Mouse (Mus musculus): ENCODE measurements around the gene Fam50a. TPM values are rescaled to one million over a fixed set of nuclear protein-coding genes. Genes with fewer than 3 reads are reported as not detected.

Gene Fam50a
- polyA plus RNA-seq (2014; fragmentation: Illumina TruSeq; extraction: RNeasy Lipid Tissue Mini Kit (QIAGEN cat#74804); ENCODE audit: low read depth, low replicate concordance): 12.3 TPM

DNA sequence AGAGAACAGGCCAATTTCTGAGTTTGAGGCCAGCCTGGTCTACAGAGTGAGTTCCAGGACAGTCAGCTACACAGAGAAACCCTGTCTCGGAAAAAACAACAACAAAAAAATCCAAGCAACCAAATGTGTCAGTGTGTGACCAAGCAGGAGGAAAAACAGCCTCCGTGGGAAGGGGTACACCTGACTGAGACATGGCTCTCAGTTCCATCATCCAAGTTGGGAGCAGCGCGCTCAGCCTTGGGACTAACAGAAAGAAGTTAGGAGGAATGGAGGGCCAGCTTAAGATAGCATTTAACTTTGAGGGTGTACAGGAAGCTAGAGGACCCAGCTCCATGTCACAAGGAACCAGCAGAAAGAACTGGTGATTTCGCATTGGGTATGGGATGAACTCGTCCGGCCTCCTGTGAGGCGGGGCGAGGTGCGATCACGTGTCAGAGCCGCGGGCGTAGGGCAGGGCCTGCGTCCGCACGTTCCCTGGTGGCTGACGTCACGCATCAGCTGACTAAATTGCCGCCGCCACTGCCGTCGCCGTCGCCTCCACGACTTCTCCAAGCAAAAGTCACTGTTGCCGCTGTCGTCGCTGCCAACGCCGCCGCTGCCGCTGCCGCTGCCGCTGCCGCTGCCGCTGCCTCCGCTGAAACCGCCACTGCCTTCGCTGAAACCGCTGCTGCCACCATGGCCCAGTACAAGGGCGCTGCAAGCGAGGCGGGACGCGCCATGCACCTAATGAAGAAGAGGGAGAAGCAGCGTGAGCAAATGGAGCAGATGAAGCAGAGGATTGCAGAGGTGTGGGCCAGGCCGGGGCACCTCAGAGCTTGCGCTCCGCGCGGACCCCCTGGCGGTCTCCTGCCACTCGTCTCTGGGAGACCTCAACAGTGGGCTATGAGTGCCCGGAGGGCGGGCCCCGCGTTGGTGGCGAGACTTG lies at the start of gene Fam50a:
Gene Fam50a, plus strand, starts transcription at position 494 of the 925 bp plus-strand sequence.

DNA sequence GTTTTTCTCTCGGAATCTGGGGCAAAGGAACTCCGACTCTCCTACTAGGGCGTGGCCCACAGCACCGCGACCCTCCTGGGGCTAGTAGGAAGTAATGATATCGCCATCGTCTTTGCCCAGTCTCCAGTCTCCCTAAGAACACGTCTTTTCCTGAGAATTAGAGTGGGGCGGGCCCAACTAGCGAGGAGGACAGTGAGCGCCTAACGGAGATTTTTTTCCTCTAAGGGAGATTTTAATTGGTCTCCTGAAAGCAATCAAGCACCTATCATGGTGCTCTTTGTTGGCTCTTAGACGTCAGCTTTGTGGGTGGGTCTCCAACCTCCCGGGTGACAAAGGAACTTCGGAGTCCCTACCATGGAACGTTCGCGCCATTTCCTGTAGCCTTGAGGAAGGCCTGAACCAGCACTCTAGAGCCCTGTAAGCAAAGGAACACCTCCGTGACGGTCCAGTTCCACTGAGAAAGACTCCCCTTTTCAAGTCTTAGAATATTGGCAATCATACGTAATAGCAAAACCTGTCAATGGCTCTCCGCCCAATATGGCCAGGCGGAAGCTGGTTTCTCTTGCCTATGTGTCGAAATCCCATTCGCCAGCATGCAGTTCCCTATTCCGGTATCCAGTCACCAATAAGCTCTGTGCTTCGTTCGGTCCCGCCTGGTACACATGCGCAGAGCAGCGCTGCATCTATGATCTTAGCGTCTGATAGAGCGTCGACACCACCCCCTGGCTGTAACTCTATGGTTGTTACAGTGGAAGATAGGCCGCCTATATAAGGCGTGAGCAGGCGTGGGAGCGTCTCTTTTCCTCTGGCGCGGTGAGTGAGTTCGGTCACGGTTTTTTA lies 42.6 kb upstream of the Fam50a start, which contains the start of gene Rpl10:
Gene Rpl10, plus strand, starts transcription at position 751 of the 840 bp plus-strand sequence.

DNA sequence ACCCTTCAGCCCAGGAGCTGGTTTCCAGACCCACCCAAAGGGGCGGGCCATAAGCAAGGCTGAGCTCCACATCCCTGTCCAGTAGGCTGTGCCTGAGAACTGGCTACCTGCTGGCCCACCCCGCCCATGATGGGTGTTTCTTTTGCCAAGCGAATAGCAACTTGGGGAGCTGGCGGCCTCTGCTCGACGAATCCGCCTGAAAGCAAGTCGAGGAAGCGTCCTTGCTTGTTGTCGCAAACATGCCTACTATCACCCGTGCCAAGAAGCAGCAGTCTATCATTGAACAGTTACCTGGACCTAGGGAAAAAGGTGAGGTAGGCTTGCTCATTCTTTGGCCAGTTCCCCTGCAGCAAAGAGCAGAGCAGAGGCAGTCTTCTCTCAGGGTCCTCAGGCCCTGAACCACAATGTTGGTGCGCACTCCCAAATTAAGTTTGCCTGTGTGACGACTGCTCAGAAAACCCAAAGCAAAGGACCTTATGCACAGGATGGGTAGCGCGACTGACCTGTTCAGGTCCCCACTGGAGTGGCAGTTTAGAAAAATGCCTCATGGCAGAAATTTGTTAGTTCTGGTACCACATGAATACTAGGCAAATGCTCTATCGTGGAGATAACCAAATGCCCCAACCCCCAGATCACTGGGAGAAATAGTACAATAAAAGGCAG lies 31.0 kb upstream of the Fam50a start, which contains the start of the genes Taz and Dnase1l1:
Gene Taz, plus strand, starts transcription at position 181 of the 663 bp plus-strand sequence.
Gene Dnase1l1, minus strand, starts transcription at position 606 of the 663 bp plus-strand sequence.

DNA sequence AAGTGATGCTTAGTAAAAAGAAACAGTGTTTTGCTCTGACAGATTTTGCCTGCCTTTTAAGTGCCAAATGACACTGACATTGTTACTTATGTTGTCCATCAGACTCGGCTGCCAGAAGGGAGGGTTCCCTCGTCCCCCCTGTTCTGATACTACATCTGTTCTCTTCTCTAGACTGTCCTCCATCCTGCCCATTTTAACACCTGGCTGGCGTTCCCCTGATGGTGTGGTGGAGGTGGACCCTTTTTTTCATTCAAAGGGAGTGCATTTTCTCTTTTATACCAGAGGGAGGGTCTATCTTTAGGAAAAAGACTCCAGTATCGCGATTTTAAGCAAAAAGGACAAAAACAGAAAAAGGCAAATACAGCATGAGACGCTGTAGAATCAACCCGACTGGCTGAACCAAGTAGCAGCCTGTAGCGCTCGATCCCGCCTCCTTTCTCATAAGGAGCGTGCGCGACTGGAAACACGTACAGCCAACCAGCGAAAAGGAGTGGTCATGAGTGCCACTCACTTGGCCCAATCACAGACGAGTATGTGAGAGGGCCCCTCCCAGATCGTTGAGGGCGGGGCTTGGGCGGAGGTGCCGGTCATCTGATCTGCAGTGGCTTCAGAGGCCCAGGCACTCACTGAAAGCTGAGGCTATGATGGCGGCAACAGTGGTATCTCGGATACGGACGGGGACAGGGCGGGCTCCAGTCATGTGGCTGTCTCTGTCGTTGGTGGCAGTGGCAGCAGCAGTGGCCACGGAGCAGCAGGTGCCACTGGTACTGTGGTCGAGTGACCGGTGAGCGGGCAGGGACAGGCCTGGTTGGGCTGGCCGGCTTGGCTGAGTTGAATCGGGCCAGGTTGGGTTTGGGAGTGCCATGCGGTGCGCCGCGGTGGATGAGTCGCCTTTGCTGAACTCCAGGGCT lies 16.0 kb upstream of the Fam50a start, which contains the start of gene Atp6ap1:
Gene Atp6ap1, plus strand, starts transcription at position 560 of the 911 bp plus-strand sequence.

DNA sequence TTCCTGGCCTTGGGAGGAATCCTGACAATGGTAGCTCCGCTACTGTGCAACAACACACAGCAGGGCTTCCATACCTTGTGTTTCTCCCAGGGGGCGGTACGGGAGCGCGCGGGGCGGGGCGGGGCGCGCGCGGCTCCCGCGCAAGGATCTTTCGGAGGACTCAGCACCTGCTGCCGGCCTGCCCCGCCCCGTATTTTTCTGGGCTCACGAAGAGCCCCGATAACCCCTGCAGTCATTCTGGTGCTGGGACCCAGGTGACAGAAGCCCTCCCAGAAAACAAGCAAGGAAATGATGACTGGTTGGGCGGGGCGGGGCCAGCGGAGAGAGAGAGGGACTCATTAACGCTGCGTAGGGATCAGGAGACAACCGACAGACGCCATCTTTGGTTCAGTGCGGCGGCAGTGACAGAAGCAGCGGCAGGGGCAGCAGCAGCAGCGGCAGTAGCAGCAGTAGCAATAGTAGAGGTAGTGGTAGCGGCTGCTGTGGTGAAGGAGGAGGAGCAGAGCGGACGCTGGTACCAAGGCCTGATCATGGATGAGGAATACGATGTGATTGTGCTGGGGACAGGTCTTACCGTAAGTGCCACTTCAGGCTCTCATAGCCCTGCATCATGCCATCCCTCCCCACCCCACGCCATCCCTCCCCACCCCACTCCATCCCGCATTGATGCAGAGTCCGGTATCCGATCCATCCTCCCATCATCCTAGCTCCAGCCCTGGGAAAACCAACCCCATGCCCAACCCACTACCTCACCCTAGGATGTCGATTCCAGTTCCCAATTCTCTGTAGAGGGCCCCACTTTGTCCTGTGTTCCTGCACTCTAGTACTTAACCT lies 7.7 kb upstream of the Fam50a start, which contains the start of gene Gdi1:
Gene Gdi1, plus strand, starts transcription at position 132 of the 834 bp plus-strand sequence.

DNA sequence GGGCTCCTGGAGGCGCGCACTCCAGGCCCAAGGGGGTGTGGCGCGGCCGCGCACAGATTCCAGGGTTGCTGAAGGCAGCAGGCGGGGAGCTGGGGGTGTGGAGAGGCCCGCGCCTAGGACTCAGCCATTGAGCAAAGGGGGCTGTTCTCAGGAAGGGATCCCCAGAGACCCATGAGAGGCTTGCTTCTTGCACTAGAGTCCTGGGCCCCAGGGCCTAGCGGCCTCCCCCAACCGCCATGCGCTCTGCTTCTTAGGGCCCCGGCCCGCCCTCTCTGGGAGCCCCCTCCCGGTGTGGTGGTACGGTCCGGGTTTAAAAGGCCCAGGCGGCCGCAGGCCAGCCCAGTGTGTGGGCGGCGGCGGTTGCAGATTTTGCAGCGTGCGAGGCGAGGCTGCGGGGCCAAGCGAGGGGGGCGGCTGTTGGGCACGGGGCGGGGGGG lies 15.9 kb downstream of the Fam50a start, which contains the start of gene Plxna3:
Gene Plxna3, plus strand, starts transcription at position 342 of the 437 bp plus-strand sequence.

DNA sequence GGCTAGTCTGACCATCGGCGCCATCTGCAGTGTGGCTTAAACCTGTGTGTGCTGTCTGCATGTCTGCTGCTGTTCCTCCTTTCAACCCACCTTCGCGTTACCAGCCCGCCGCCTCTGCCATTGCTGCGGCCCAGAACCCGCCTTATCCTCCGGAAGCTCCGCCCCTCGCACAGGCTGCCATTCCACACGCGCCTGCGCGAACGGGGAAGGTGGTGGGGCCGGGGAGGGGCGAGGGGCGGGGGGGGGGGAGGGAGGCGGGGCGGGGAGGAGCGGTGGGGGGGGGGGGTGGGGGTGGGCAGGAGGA lies 40.6 kb downstream of the Fam50a start, which contains the start of gene Lage3:
Gene Lage3, minus strand, starts transcription at position 152 of the 304 bp plus-strand sequence.

Other genes starting within 250 kb of the Fam50a start
- gene Opn1mw, start 185.6 kb upstream of the Fam50a start, polyA plus RNA-seq (2014; fragmentation: Illumina TruSeq; extraction: RNeasy Lipid Tissue Mini Kit (QIAGEN cat#74804); ENCODE audit: low read depth, low replicate concordance): not detected
- 18.2 TPM for gene Mecp2, start 177.7 kb upstream of the Fam50a start, polyA plus RNA-seq (2014; fragmentation: Illumina TruSeq; extraction: RNeasy Lipid Tissue Mini Kit (QIAGEN cat#74804); ENCODE audit: low read depth, low replicate concordance)
- not detected for gene Tex28, start 145.2 kb upstream of the Fam50a start, polyA plus RNA-seq (2014; fragmentation: Illumina TruSeq; extraction: RNeasy Lipid Tissue Mini Kit (QIAGEN cat#74804); ENCODE audit: low read depth, low replicate concordance)
- gene Tktl1, start 135.8 kb upstream of the Fam50a start, polyA plus RNA-seq (2014; fragmentation: Illumina TruSeq; extraction: RNeasy Lipid Tissue Mini Kit (QIAGEN cat#74804); ENCODE audit: low read depth, low replicate concordance): not detected
- gene Flna, start 63.2 kb upstream of the Fam50a start, polyA plus RNA-seq (2014; fragmentation: Illumina TruSeq; extraction: RNeasy Lipid Tissue Mini Kit (QIAGEN cat#74804); ENCODE audit: low read depth, low replicate concordance): 96.7 TPM
- 42.5 TPM for gene Emd, start 58.3 kb upstream of the Fam50a start, polyA plus RNA-seq (2014; fragmentation: Illumina TruSeq; extraction: RNeasy Lipid Tissue Mini Kit (QIAGEN cat#74804); ENCODE audit: low read depth, low replicate concordance)
- gene Rpl10, start 42.2 kb upstream of the Fam50a start, polyA plus RNA-seq (2014; fragmentation: Illumina TruSeq; extraction: RNeasy Lipid Tissue Mini Kit (QIAGEN cat#74804); ENCODE audit: low read depth, low replicate concordance): 1,296 TPM
- 77.7 TPM for gene Taz, start 31.1 kb upstream of the Fam50a start, polyA plus RNA-seq (2014; fragmentation: Illumina TruSeq; extraction: RNeasy Lipid Tissue Mini Kit (QIAGEN cat#74804); ENCODE audit: low read depth, low replicate concordance)
- 53.1 TPM for gene Dnase1l1, start 30.7 kb upstream of the Fam50a start, polyA plus RNA-seq (2014; fragmentation: Illumina TruSeq; extraction: RNeasy Lipid Tissue Mini Kit (QIAGEN cat#74804); ENCODE audit: low read depth, low replicate concordance)
- 145 TPM for gene Atp6ap1, start 15.9 kb upstream of the Fam50a start, polyA plus RNA-seq (2014; fragmentation: Illumina TruSeq; extraction: RNeasy Lipid Tissue Mini Kit (QIAGEN cat#74804); ENCODE audit: low read depth, low replicate concordance)
- gene Gdi1, start 8.0 kb upstream of the Fam50a start, polyA plus RNA-seq (2014; fragmentation: Illumina TruSeq; extraction: RNeasy Lipid Tissue Mini Kit (QIAGEN cat#74804); ENCODE audit: low read depth, low replicate concordance): 117 TPM
- gene Plxna3, start 16.0 kb downstream of the Fam50a start, polyA plus RNA-seq (2014; fragmentation: Illumina TruSeq; extraction: RNeasy Lipid Tissue Mini Kit (QIAGEN cat#74804); ENCODE audit: low read depth, low replicate concordance): 1.0 TPM
- gene Lage3, start 40.6 kb downstream of the Fam50a start, polyA plus RNA-seq (2014; fragmentation: Illumina TruSeq; extraction: RNeasy Lipid Tissue Mini Kit (QIAGEN cat#74804); ENCODE audit: low read depth, low replicate concordance): 10.0 TPM
- gene Ubl4a, start 60.2 kb downstream of the Fam50a start, polyA plus RNA-seq (2014; fragmentation: Illumina TruSeq; extraction: RNeasy Lipid Tissue Mini Kit (QIAGEN cat#74804); ENCODE audit: low read depth, low replicate concordance): 35.8 TPM
- gene Slc10a3, start 60.3 kb downstream of the Fam50a start, polyA plus RNA-seq (2014; fragmentation: Illumina TruSeq; extraction: RNeasy Lipid Tissue Mini Kit (QIAGEN cat#74804); ENCODE audit: low read depth, low replicate concordance): 10.3 TPM
- 12.5 TPM for gene Fam3a, start 80.2 kb downstream of the Fam50a start, polyA plus RNA-seq (2014; fragmentation: Illumina TruSeq; extraction: RNeasy Lipid Tissue Mini Kit (QIAGEN cat#74804); ENCODE audit: low read depth, low replicate concordance)
- 47.1 TPM for gene Ikbkg, start 80.3 kb downstream of the Fam50a start, polyA plus RNA-seq (2014; fragmentation: Illumina TruSeq; extraction: RNeasy Lipid Tissue Mini Kit (QIAGEN cat#74804); ENCODE audit: low read depth, low replicate concordance)
- 12.9 TPM for gene G6pdx, start 116.2 kb downstream of the Fam50a start, polyA plus RNA-seq (2014; fragmentation: Illumina TruSeq; extraction: RNeasy Lipid Tissue Mini Kit (QIAGEN cat#74804); ENCODE audit: low read depth, low replicate concordance)
- not detected for gene Gm6880, start 168.4 kb downstream of the Fam50a start, polyA plus RNA-seq (2014; fragmentation: Illumina TruSeq; extraction: RNeasy Lipid Tissue Mini Kit (QIAGEN cat#74804); ENCODE audit: low read depth, low replicate concordance)